Mouse (Mus musculus): Measurements from ENCODE around the gene Ddx39b.
A peak's percentile ranks its signal among the peaks of the same experiment; 100 is the strongest.

The Ddx39b gene

DNA sequence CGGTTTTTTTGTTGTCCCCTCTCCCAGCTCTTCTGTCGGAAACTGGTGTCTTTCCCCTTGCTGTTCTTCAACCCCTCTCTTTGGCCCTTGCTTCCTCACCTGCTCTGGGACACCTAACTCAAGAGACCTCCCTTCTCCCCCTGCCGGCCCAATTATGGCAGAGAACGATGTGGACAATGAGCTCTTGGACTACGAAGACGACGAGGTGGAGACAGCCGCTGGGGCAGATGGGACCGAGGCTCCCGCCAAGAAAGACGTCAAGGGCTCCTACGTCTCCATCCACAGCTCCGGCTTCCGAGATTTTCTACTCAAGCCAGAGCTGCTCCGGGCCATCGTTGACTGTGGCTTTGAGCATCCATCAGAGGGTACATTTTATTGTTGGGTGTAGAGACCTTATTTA lies 1.5 kb downstream of the Ddx39b start:
- peak; percentile 57 for DNase-seq (ENCODE audit: extremely low spot score, low spot score)

DNA sequence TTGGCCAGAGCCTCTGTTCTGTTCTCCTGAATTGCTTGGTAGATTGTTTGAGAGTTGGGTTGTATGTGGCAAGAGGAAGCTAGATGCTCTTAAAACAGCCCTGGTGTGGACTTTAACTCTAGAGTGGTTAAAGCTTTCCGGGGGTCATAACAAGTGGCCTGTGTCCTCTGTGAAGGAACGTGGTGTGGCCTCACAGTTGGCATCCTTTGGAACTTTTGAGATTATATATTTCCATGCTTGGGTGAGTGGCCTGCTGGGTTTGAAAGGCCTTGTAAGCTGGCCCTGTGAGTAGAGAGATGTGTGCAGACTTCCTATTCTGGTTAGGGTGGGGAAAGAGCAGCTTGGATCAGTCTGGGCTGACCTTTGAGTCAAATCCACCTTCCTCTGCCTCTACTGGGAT lies 3.5 kb downstream of the Ddx39b start:
- DNase-seq (ENCODE audit: extremely low spot score, low spot score) = no peak

DNA sequence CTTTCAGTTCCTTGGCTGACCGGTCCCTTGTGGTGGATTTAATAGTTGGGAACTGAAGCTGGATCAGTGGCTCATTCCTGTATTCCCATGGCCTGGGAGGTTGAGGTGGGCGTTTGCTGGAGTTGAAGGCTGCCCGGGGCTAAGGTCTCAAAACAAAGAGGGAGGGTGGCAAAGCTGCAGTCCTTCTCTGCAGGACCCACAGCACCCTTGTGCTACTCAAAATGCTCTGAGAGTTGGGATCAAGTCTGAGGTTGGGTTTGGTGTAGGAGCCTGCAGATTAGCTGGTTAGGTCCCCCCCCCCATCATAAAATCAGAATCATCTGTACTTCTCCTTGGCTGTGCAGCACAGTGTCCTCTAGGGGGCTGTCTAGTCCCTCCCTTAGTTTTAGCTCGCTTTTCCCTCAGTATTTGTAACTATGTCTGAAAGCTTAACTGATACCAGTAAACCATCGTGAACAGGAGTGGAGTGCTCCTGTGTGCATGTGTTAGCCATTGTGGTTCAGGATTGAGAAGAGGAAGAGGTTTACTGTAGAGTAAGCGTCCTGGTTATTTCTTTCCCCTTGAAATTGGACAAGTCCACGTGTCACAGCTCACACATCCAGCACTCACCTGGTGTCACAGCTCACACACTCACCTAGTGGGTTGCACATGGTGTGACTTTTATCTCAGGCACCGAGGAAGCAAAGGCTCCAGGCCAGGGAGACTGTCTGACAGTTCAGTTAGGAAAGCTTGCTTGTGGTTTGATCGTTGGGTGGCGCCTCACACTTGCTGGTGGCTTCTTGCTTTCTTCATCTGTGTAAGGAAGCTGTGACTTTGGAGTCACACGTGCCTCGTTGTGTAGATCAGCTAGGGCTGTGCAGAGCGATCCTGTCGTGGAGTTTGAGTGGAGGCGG lies 4.4 kb downstream of the Ddx39b start:
- DNase-seq (ENCODE audit: extremely low spot score, low spot score) = no peak

DNA sequence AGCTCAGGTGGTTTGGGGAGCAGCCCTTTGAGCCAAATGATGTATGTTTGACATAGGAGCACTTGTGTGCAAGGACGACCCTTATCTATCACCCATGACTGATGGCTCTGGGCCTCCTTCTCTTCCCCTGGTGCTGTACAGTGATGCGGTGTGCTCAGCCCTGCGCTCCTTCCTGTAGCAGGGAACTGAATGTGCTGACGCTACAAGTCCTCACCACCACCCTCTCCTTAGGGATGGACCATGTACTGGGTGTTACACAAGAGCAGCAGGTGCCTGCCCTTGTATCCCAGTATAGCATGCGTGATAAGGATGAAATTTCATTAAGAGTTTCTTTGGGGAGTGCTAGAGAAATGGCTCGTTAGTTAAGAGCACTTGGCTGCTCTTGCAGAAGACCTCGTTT lies 5.6 kb downstream of the Ddx39b start:
- no peak for DNase-seq (ENCODE audit: extremely low spot score, low spot score)

DNA sequence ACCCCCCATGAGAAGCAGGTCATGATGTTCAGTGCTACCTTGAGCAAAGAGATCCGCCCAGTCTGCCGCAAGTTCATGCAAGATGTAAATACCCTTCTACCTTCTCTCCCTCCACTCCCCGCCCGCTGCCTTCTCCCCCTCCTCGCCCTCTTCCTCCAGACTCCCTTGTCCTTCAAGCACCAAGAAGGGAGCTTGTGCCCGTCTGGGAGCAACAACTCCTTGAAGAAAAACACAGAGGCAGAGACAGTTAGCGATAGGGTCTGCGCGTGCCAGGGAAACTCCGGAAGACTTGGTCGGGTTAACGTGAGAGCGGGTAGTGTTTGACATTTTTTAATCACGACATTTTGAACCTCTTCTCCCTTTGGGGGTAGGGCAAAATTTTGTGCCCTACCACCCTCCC lies 7.4 kb downstream of the Ddx39b start:
- no peak for DNase-seq (ENCODE audit: extremely low spot score, low spot score)

DNA sequence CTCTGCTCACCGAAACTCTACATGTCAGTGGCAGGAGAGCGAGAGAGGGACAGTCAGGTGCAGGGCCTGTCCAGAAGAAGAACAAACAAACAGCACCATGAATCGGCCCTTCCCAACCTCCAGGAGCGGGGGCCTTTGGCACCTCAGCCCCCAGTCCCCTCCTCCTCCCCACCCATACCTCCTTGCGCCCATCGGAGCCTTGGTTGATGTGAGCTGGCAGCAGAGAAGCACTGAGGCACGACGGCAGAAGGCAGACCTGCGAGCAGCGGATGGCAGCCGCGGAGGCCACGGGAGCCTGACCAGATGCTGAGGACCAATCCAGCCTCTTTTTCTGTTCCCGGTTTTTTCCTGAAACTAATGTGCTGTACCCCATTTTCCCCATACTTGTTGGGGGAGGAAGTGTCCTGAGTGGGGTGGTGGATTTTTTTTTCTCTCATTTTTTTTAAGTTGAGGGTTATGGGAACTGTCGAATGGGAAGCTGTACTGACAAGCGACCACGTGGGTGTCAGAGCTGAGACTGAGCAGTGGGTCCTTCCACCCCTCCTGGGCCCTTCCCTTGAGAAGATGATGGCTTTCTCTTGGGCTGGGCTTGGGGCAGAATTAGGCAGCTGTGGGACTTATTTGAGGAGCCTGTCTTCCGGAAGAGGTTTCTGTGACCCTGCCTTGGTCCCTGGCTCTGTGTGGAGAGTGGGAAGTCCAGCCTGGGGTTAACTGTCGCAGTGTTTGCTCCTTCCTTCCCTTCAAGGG lies 8.1 kb downstream of the Ddx39b start:
- no peak for DNase-seq (ENCODE audit: extremely low spot score, low spot score)

DNA sequence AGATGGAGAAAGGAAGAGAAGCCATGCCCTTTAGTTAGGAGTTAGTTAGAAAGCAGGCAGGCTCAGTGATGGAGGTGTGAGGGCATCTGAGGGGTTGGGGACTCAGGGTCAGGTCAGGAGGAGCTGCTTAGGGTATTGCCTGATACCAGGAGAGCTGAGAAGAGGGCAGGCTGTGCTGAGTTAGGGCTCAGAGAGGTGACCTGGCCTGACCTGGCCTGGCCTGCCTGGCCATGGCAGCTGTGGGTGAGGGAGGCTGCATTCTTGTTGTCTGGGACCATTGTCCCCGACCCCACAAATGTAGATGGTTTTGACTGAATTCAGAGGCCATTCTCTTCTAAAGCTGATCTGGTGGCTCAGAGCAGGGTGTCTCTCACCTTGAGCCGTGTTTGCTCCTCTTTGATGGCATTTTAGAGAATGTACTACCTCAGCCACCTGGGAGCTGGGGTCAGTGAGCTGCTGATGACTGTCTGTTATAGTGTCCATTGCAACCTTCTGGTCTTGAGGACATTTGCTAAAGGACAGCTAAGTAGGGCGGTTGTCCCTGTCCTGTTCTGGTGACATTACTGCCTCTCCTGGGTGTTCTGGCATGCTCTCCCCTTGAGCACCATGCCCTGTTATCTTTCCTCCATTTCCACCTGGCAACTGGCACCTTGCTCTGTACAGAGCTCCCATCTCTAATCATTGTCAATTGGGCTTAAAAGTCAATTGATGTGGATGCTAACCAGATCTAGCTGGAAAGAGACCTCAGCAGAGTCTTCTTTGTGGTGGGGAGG lies 9.0 kb downstream of the Ddx39b start:
- no peak for DNase-seq (ENCODE audit: extremely low spot score, low spot score)

DNA sequence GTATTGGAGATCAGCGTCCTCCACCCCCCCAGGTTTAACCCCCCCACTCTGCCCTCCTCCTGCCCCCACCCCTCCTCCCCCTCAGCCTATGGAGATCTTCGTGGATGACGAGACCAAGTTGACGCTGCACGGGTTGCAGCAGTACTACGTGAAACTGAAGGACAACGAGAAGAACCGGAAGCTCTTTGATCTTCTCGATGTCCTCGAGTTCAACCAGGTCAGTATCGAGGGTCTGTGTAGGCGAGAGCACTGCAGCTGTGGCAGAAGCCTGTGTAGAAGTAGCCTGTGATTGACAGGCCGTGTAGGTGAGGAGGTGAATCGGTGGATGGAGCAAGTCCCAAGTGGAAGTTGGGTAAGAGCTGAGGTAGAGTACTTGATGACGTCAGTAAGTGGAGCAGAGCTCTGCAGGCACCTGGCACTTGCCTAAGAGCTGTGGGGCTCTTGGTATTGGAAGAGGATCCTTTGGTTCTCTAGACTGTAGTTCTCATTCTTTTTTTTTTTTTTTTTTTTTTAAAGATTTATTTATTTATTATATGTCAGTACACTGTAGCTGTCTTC lies 9.7 kb downstream of the Ddx39b start:
- DNase-seq (ENCODE audit: extremely low spot score, low spot score) = no peak

DNA sequence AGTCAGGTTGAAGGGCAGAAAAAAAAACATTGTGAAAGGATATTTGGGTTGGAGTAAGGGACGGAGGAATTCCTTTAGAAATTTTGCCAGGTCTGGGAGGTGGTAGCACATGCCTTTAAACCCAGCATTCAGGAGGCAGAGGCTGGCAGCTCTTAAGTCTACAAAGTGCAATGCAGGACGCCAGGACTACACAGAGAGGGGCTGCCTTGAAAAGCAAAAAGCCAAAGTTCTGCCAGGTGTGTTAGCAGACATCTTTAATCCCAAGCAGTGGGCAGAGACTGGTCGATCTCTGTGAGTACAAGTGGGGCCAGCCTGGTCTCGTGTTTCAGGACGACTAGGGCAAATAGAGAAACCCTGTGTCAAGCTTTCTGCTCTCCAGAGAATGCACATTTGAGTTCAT lies 10.4 kb downstream of the Ddx39b start:
- no peak for DNase-seq (ENCODE audit: extremely low spot score, low spot score)

DNA sequence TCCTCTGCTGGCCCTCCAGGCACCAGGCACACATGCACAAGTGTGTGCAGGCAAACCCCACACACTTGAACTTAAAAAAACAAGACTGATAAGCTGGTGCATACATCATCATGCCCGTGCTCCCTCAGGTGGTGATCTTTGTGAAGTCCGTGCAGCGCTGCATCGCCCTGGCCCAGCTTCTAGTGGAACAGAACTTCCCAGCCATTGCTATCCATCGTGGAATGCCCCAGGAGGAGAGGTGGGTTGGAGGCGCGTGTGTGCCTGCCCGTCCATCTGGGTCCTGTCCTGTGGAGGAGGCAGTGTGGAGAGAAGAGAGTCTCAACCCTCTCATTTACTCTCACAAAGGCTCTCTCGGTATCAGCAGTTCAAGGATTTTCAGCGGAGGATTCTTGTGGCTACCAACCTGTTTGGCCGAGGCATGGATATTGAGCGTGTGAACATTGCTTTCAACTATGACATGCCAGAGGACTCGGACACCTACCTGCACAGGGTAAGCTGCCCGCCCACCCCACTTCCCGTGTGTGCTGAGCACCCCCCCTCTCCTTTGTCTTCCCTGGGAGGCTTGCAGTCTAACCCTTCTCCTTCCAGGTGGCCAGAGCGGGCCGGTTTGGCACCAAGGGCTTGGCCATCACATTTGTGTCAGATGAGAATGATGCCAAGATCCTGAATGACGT lies 11.2 kb downstream of the Ddx39b start:
- no peak for DNase-seq (ENCODE audit: extremely low spot score, low spot score)

DNA sequence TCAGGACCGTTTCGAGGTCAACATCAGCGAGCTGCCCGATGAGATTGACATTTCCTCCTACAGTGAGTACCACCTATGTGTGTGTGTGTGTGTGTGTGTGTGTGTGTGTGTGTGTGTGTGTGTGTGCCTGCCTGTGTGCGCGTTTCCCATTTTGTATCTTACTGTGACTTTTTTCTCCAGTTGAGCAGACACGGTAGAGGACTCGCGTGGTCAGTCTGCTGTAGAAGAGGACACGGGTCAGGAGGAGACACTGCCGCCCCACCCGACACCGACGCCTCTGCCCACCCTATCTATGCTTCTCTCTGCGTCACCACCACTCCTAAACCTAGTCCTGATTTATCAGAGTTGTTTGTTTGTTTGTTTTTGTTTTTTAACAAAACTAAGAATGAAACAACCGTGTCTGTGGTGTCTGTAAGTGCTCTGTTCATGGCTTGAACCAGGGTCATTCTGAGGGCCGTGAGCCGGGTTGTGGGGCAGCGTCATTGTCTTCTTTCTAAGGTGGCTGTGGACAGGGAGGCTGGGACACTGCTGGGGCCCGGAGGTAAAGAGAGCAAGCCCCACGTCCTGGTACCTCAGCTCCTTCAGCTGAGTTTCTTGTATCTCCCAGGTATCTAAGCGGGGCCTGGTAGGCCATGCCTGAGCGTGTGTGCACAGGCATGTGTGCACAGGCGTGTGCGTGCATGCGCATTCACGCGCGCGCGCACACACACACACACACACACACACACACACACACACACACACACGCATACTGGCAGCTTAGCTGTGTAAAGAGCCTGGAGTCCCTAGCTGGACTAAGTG lies 11.9 kb downstream of the Ddx39b start:
- DNase-seq (ENCODE audit: extremely low spot score, low spot score) = no peak

DNA sequence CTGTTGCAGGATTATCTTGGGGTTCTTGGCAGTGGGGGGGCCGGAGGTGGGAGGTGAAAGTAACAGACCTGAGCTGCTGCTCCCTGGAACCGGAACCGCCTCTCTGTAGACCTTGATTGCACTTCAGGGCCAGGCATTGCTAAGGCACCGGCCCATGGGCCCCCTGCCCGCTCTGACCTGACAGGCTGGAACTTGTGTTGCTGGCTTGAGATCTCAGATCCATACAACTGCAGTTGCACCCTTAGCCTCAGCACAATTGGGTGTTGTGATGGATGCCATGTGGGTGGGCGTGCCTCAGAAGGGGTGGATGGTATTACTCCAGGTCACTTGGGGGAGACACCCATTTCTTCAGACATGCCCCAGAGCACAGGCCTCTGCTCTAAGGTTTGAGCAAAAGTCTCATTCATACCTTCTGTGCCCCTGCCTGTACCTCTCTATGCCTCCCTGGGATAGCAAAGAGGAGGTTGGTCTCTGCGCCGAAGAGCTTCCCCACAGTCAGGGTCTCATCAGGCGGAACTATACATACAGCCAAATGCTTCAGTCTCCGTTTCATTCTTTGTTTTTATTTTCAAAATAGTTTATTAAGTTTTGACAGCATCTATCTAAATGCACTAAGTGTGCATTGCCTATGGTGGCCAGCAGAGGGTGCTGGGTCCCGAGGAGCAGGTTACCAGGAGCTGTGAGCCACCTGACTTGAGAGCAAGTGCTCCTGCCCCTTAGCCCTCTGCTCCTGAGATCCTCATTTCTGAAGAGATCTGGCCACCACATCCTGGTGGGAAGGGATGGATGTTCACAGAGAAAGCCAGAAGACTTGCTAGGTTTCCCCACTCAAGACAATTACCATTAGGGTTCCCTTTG lies 12.9 kb downstream of the Ddx39b start:
- peak; percentile 58 for DNase-seq (ENCODE audit: extremely low spot score, low spot score)

DNA sequence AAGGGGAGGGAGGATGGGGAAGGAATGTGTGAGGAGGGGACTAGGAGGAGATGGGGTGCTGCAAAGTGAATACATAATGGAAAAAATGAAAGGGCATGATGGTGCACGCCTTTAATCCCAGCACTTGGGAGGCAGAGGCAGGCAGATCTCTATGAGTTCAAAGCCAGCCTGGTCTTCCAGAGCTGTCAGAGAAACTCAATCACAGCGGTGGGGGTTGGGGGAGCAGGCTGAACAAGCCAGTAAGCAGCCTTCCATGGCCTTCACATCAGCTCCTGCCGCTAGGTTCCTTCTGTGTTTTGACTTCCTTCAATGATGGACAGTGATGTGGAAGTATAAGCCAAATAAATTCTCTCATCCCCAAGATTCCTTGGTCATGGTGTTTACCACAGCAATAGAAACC lies 13.8 kb downstream of the Ddx39b start:
- DNase-seq (ENCODE audit: extremely low spot score, low spot score) = no peak

DNA sequence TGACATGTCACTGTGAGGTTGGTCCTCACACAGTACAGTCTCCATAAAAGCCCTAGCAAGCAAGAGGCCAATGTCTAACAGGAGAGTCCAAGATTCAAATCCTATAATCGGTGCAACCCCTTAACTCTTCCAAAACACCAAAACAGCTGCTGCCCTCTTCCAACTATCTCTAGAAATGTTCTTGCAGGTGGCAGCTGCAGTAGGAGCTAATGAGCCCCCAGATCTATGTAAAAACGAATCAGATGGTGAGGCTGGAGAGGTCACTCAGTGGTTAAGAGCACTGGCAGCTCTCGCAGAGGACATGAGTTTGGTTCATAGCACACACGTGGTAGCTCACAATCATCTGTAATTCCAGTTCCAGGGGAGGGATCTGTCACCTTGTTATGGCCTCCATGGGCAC lies 14.2 kb downstream of the Ddx39b start:
- DNase-seq (ENCODE audit: extremely low spot score, low spot score) = no peak

DNA sequence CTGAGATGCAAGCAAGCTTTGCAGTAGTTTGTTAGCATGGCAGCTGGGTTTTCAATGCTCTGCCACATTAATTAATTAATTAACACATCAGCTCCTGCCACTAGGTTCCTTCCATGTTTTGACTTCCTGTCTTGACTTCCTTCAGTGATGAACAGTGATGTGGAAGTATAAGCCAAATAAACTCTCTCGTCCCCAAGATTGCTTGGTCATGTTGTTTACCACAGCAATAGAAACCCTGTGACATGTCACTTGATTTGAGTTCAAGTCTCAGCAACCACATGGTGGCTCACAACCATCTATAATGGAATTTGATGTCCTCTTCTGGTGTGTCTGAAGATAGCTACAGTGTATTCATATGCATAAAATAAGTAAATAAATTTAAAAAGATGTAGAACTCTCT lies 15.8 kb downstream of the Ddx39b start:
- no peak for DNase-seq (ENCODE audit: extremely low spot score, low spot score)

DNA sequence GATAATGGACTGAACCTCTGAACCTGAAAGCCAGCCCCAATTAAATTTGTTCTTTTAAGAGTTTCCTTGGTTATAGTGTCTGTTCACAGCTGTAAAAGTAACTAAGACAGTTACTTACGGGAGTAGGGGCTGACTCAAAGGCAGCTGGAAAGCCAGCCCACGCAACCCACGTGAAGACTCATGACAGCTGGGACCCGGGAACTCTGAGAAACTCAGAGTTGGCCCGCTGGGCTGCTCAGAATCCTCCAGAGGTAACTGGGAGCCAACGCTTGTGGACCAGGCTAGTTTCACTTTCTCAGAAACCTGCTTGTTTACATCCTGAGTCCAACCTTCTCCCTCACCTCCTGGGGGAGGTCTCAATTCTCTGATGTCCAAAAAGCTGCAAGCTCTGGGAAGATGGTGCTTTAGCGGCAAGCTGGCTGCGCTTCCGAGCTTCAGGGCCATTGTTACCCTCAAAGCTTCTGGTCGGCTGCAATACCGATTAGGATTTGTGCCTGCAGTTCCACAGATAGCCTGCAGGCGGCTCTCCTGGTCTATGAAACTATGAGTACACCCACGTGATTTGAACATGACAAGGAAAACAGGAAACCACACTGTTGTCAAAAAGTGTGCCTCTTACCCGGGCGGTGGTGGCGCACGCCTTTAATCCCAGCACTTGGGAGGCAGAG lies 16.4 kb downstream of the Ddx39b start:
- peak; percentile 88 for DNase-seq (ENCODE audit: extremely low spot score, low spot score)

DNA sequence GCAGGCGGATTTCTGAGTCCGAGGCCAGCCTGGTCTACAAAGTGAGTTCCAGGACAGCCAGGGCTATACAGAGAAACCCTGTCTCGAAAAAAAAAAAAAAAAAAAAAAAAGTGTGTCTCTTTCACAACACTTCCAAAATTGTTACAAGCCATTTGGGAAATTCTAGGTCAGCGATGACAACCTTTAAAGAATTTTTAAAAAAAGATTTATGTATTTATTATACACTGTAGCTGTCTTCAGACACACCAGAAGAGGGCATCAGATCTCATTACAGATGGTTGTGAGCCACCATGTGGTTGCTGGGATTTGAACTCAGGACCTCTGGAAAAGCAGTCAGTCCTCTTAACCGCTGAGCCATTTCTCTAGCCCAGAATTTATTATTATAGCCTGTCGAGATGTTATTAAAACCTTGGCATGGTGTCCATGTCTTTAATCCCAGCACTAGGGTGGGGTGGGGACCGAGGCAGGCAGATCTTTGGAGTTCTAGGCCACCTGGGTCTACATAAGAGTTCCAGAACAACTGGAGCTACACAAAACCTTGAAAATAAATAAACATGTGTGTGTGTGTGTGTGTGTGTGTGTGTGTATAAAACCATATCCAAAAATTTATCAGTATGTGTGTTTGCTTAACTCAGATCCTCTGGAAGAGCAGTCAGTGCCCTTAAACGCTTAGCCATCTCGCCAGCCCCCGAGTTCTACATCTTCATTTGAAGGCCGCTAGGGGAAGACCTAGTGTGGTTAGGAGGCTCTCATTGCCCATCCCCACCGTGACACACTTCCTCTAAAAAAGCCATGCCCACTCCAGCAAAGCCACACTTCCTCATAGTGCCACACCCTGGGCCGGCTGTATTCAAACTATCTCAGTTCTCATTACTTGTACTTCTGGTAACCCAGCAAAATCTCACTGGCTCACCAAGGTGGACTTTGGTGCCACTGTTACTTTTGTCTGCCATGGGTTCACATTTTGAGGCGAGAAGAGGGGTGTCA lies 17.2 kb downstream of the Ddx39b start:
- no peak for DNase-seq (ENCODE audit: extremely low spot score, low spot score)

DNA sequence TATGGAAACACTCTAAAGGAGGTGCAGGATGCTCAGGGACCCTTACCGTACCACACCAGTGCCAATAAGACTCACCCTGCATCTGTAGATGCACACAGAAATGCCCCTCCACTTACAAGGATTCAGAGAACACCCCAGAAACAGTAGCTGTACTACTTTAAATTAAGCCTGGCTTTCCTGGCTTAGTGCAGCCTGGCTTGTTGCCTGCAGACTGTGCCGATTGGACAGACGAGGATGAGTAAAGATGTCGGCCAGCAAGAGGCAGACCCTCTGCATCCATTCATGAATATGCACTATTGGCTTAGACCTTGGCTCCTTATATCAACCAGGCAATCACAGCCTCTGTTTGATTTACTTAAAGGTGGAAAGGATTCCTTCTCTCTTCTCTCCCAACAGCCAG lies 18.1 kb downstream of the Ddx39b start:
- no peak for DNase-seq (ENCODE audit: extremely low spot score, low spot score)
